Mouse (Mus musculus) megakaryocyte, embryonic 14.5 days (primary cell): Measurements from ENCODE around the gene Peli2.

Experiments used
- FLI1 ChIP-seq: IDR thresholded peaks from 2 replicates; pipeline ENCODE4 v1.6.1; 2012; ENCODE audit warnings: low read length, inconsistent platforms, mixed read lengths
- GATA1 ChIP-seq: IDR thresholded peaks from 3 replicates; pipeline ENCODE4 v1.6.1; 2012; ENCODE audit warnings: mixed read lengths, low read length, inconsistent platforms, borderline replicate concordance

DNA sequence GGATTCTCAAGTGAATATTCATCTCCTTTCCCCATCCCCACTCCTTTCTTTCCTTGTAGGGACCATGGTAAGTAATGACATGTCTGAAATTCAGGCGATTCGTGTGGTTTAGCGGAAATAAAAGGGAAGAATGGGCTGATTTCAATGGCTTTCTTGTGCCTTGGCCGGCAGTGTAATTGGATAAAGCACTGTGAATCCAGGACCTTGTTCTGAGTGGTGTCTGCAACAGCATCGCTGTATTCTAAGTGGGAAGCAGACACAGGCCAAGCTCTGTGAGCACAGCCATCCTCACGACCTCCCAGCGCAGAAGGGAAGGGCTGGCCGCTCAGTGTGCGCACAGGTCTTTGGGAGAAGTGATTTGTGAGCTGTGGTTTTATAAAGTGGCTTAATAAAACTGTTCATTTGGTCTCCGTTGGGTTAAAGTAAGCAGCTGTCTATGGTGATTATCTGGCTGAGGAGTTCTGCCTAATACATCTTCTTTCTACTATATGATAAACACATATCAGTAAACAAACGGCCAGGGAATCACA is 15.3 kb downstream of the Peli2 start:
- no peak for TF ChIP-seq GATA1
- no peak for TF ChIP-seq FLI1
